ENCODE assay signal across 8 mouse cellular contexts in genomic region chr3:90475831-90476611, GRCm38 (mm10). TPM values are rescaled to one million over a fixed set of nuclear protein-coding genes. Genes with fewer than 3 reads are reported as not detected.
A peak's percentile ranks its signal among the peaks of the same experiment; 100 is the strongest.
DNase-seq lines count a peak whose midpoint lies in the region; ATAC-seq lines count a peak whose summit lies in the region.

Gene Ilf2, plus strand, starts transcription at chr3:90476126.

- peak; percentile 98 for ATAC-seq in hematopoietic stem cell, adult 5-6 weeks (replicated peaks in 1 of 2; ENCODE audit: insufficient read depth in 1 of 2, low FRiP score in 2 of 2, low TSS enrichment in 1 of 2, low read depth in 1 of 2, poor library complexity in 2 of 2, severe bottlenecking in 2 of 2)
- ATAC-seq in lung, embryonic 16.5 days (ENCODE audit: low read depth), result peak; percentile 99

- H3K4me3 ChIP-seq in lung, embryonic 16.5 days (ENCODE audit: low read length), result peak within 1 kb of the TSS; percentile 94

- peaks cover 11% of the 10 kb centered on the region for H3K4me1 ChIP-seq in lung, embryonic 16.5 days (replicated peaks; ENCODE audit: control insufficient read depth, insufficient read depth, low read length)

- H3K27ac ChIP-seq in lung, embryonic 16.5 days (ENCODE audit: low read length), result peak within 1 kb of the TSS; percentile 95

- peak within 1 kb of the TSS; percentile 93 for H3K4me2 ChIP-seq in lung, embryonic 16.5 days (ENCODE audit: low read depth, low read length)

- peak within 1 kb of the TSS; percentile 97 for H3K9ac ChIP-seq in lung, embryonic 16.5 days (ENCODE audit: low read length)

- peaks cover 16% of the 10 kb centered on the region for H3K36me3 ChIP-seq in lung, embryonic 16.5 days (ENCODE audit: control insufficient read depth, insufficient read depth, low read length)

- DNase-seq in MEL-GATA-1-ER (ENCODE audit: extremely low read depth, low read depth), result peak; percentile 98
- DNase-seq in cerebellum, adult 8-10 months, result peak; percentile 96
- peak; percentile 99 for DNase-seq in forelimb bud, embryonic 11.5 days (ENCODE audit: low read depth, low spot score)
- peak; percentile 92 for DNase-seq in layer of hippocampus, adult 9-10 months (ENCODE audit: low spot score)
- peak; percentile 90 for DNase-seq in ovary, postnatal 10 days (ENCODE audit: low spot score)
- peak; percentile 92 to 93 for DNase-seq in thymus, postnatal 10 days (ENCODE audit: low spot score in 2 of 2)

- H3K9me3 ChIP-seq in lung, embryonic 16.5 days (ENCODE audit: control insufficient read depth, low read length), result no peaks in the 10 kb centered on the region

- no peaks in the 10 kb centered on the region for H3K27me3 ChIP-seq in lung, embryonic 16.5 days (ENCODE audit: control insufficient read depth, insufficient read depth, low read depth, low read length)

- under 1% methylated on average over 45 of the region's 45 CpGs for WGBS in lung, embryonic 16.5 days

RNA-seq across cellular contexts. Expression of gene Ilf2, which starts in this region (rescaled TPM):
- 203 and 236 TPM in 2 replicates for total RNA-seq in hematopoietic stem cell, adult 5-6 weeks (2017)
- polyA plus RNA-seq in lung, embryonic 16.5 days (2015; fragmentation: Nextera tagmentation; extraction: Ambion mirVana), result 171 and 189 TPM in 2 replicates

Comparison
In these comparisons a context has a peak if more than half of its experiments do, and no peak if none do; other contexts are left out.
1. Peak in every context shown above with its lines: DNase-seq, ATAC-seq, H3K4me3 ChIP-seq and H3K27ac ChIP-seq.